Mouse (Mus musculus): ENCODE data around the gene Fahd1. TPM values are rescaled to one million over a fixed set of nuclear protein-coding genes. Genes with fewer than 3 reads are reported as not detected.

Gene Fahd1
- 5.5 TPM for polyA plus RNA-seq (2012; fragmentation: generic; extraction: Trizol)
- long read RNA-seq, experiment 1, transcript Fahd1-201 (1 exons, 1,473 nt): major isoform, 6 of 6 reads
- long read RNA-seq, experiment 1, partial matches to known transcripts: 0 of 6 reads
- long read RNA-seq, experiment 1, other reads (novel, unspliced or antisense): 0 of 6 reads
- long read RNA-seq, experiment 2, partial matches to known transcripts: 0 of 3 reads
- long read RNA-seq, experiment 2, other reads (novel, unspliced or antisense): 0 of 3 reads

DNA sequence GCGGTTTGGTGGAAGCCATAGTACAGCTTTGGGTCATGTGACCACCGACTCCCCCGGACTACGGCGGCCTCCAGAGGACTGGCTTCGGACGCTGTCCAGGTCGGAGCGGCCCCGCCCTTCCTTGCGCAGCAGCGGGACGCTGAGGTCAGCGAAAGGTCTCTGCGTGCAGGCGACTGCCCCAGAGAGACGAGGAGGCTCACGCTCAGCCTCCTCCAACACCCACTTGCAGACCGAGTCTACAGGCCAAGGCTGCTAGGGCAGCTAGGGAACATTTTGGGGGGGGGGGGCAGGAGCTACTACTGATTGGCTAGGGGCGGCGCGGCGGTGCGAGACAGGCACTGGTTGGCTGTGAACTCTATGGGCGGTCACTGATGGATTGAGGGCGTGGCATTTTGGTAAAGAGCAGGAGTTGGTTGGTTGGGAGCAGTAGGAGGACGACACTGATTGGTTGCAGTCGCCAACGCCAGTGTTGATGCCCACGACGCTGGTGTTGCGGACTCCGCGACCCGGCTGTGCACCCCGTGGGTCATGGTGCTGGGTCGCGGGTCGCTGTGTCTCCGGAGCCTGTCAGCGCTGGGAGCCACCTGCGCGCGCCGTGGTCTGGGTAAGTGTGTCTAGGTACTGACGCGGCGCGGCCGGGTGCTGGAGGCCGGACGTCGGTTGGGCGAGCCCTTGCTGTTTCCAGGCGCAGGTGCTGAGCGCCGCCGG is at the start of gene Fahd1:
TSS of gene Fahd1 (minus strand) at position 300 of the 708 bp plus-strand sequence.
- H3ac ChIP-seq (ENCODE audit: control insufficient read depth, insufficient read length, low read depth): peak within 1 kb of the TSS; percentile 91
- peak within 1 kb of the TSS; percentile 56 for H3K4me3 ChIP-seq (ENCODE audit: insufficient read depth, poor library complexity, severe bottlenecking)
- no peaks in the 10 kb centered on the region for H3K27me3 ChIP-seq (ENCODE audit: control insufficient read depth, insufficient read depth, insufficient read length)
- TF ChIP-seq CEBPB (IDR thresholded peaks at IDR 0.05; ENCODE audit: low read depth) (no peak), USF1 (IDR thresholded peaks at IDR 0.05; ENCODE audit: low read depth) (peak; percentile 94), MAX (IDR thresholded peaks at IDR 0.05) (no peak), MYOD1 (IDR thresholded peaks at IDR 0.05; ENCODE audit: control insufficient read depth, insufficient read length, low read depth) (no peak)
- no peaks in the 10 kb centered on the region for H3K36me3 ChIP-seq (ENCODE audit: control insufficient read depth, insufficient read depth)
- H3K79me2 ChIP-seq (ENCODE audit: control insufficient read depth, insufficient read depth): peaks cover 19% of the 10 kb centered on the region
- no peaks in the 10 kb centered on the region for H3K79me3 ChIP-seq (ENCODE audit: low read depth)

- Histone ChIP-seq H3K4me3 (ENCODE audit: insufficient read depth, poor library complexity, severe bottlenecking) (no peak overlapping the region), H3K36me3 (ENCODE audit: control insufficient read depth, insufficient read depth) (peaks cover 60% of the 10 kb centered on the region), H3K79me2 (ENCODE audit: control insufficient read depth, insufficient read depth) (peaks cover 26% of the 10 kb centered on the region), H3K27me3 (ENCODE audit: control insufficient read depth, insufficient read depth, insufficient read length) (no peaks in the 10 kb centered on the region), H3ac (ENCODE audit: control insufficient read depth, insufficient read length, low read depth) (no peak overlapping the region), H3K79me3 (ENCODE audit: low read depth) (peaks cover 5% of the 10 kb centered on the region)
- TF ChIP-seq CEBPB (IDR thresholded peaks at IDR 0.05; ENCODE audit: low read depth) (no peak), MYOD1 (IDR thresholded peaks at IDR 0.05; ENCODE audit: control insufficient read depth, insufficient read length, low read depth) (no peak), USF1 (IDR thresholded peaks at IDR 0.05; ENCODE audit: low read depth) (no peak), MAX (IDR thresholded peaks at IDR 0.05) (no peak), MYOG (IDR thresholded peaks at IDR 0.05; ENCODE audit: control insufficient read depth, extremely low read depth, insufficient read length) (no peak), FOSL1 (IDR thresholded peaks at IDR 0.05; ENCODE audit: insufficient read depth, low read length, poor library complexity, severe bottlenecking) (no peak), CTCF (IDR thresholded peaks at IDR 0.05; ENCODE audit: control insufficient read depth, insufficient read depth, insufficient read length) (no peak)
These were observed 49.0 kb upstream of the Fahd1 start for GRCm38 (mm10) chr17:24899153-24899552.

- peaks cover 35% of the 10 kb centered on the region for H3K79me2 ChIP-seq (ENCODE audit: control insufficient read depth, insufficient read depth)
- H3K79me3 ChIP-seq (ENCODE audit: low read depth): peaks cover 12% of the 10 kb centered on the region
- no peaks in the 10 kb centered on the region for H3K27me3 ChIP-seq (ENCODE audit: control insufficient read depth, insufficient read depth, insufficient read length)
- TF ChIP-seq USF1 (IDR thresholded peaks at IDR 0.05; ENCODE audit: low read depth) (no peak), MYOG (IDR thresholded peaks at IDR 0.05; ENCODE audit: control insufficient read depth, extremely low read depth, insufficient read length) (no peak), CEBPB (IDR thresholded peaks at IDR 0.05; ENCODE audit: low read depth) (no peak), CTCF (IDR thresholded peaks at IDR 0.05; ENCODE audit: control insufficient read depth, insufficient read depth, insufficient read length) (no peak), FOSL1 (IDR thresholded peaks at IDR 0.05; ENCODE audit: insufficient read depth, low read length, poor library complexity, severe bottlenecking) (no peak), MAX (IDR thresholded peaks at IDR 0.05) (no peak)
- no peak overlapping the region for H3ac ChIP-seq (ENCODE audit: control insufficient read depth, insufficient read length, low read depth)
- H3K4me3 ChIP-seq (ENCODE audit: insufficient read depth, poor library complexity, severe bottlenecking): no peak overlapping the region
- peaks cover 57% of the 10 kb centered on the region for H3K36me3 ChIP-seq (ENCODE audit: control insufficient read depth, insufficient read depth)
These were observed 48.1 kb upstream of the Fahd1 start for GRCm38 (mm10) chr17:24898041-24898854.

- H3K27me3 ChIP-seq (ENCODE audit: control insufficient read depth, insufficient read depth, insufficient read length): no peaks in the 10 kb centered on the region
- peaks cover 12% of the 10 kb centered on the region for H3K79me3 ChIP-seq (ENCODE audit: low read depth)
- peaks cover 59% of the 10 kb centered on the region for H3K36me3 ChIP-seq (ENCODE audit: control insufficient read depth, insufficient read depth)
- H3K79me2 ChIP-seq (ENCODE audit: control insufficient read depth, insufficient read depth): peaks cover 41% of the 10 kb centered on the region
- H3ac ChIP-seq (ENCODE audit: control insufficient read depth, insufficient read length, low read depth): no peak overlapping the region
- no peak overlapping the region for H3K4me3 ChIP-seq (ENCODE audit: insufficient read depth, poor library complexity, severe bottlenecking)
- no peak for TF ChIP-seq USF1 (IDR thresholded peaks at IDR 0.05; ENCODE audit: low read depth)
- no peak for TF ChIP-seq MYOG (IDR thresholded peaks at IDR 0.05; ENCODE audit: control insufficient read depth, extremely low read depth, insufficient read length)
- TF ChIP-seq MYOD1 (IDR thresholded peaks at IDR 0.05; ENCODE audit: control insufficient read depth, insufficient read length, low read depth): no peak
- TF ChIP-seq CEBPB (IDR thresholded peaks at IDR 0.05; ENCODE audit: low read depth): no peak
- TF ChIP-seq MAX (IDR thresholded peaks at IDR 0.05): no peak
- no peak for TF ChIP-seq CTCF (IDR thresholded peaks at IDR 0.05; ENCODE audit: control insufficient read depth, insufficient read depth, insufficient read length)
- TF ChIP-seq FOSL1 (IDR thresholded peaks at IDR 0.05; ENCODE audit: insufficient read depth, low read length, poor library complexity, severe bottlenecking): no peak
These were observed 47.4 kb upstream of the Fahd1 start for GRCm38 (mm10) chr17:24897600-24897999.

DNA sequence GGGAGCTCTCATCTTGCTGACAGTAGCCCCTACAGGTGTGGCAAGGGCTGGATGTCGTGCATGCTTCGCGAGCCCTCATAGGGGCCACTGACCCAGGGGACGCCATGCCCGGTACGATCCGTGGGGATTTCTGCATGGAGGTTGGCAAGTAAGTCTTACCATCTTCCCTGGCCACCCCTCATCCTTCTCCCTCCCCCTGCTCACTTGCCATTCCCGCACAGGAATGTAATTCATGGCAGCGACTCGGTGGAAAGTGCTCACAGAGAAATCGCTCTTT is 46.8 kb upstream of the Fahd1 start:
- Histone ChIP-seq H3K79me3 (ENCODE audit: low read depth) (peaks cover 12% of the 10 kb centered on the region), H3K27me3 (ENCODE audit: control insufficient read depth, insufficient read depth, insufficient read length) (no peaks in the 10 kb centered on the region), H3K4me3 (ENCODE audit: insufficient read depth, poor library complexity, severe bottlenecking) (peak overlapping the region; percentile 89), H3K79me2 (ENCODE audit: control insufficient read depth, insufficient read depth) (peaks cover 46% of the 10 kb centered on the region), H3K36me3 (ENCODE audit: control insufficient read depth, insufficient read depth) (peaks cover 58% of the 10 kb centered on the region), H3ac (ENCODE audit: control insufficient read depth, insufficient read length, low read depth) (peak overlapping the region; percentile 60)
- no peak for TF ChIP-seq CTCF (IDR thresholded peaks at IDR 0.05; ENCODE audit: control insufficient read depth, insufficient read depth, insufficient read length)
- TF ChIP-seq MAX (IDR thresholded peaks at IDR 0.05): no peak
- no peak for TF ChIP-seq MYOD1 (IDR thresholded peaks at IDR 0.05; ENCODE audit: control insufficient read depth, insufficient read length, low read depth)
- no peak for TF ChIP-seq CEBPB (IDR thresholded peaks at IDR 0.05; ENCODE audit: low read depth)
- TF ChIP-seq MYOG (IDR thresholded peaks at IDR 0.05; ENCODE audit: control insufficient read depth, extremely low read depth, insufficient read length): no peak
- no peak for TF ChIP-seq USF1 (IDR thresholded peaks at IDR 0.05; ENCODE audit: low read depth)
- no peak for TF ChIP-seq FOSL1 (IDR thresholded peaks at IDR 0.05; ENCODE audit: insufficient read depth, low read length, poor library complexity, severe bottlenecking)
